Mouse (Mus musculus) spleen, adult 2 months (tissue): ENCODE results near the gene Csn3.

Experiments used
- CTCF ChIP-seq: fragments of 200-500 bp; IDR thresholded peaks from 2 replicates; pipeline ENCODE4 v1.5.1; 2011; ENCODE audit warnings: mild to moderate bottlenecking, inconsistent platforms; ENCODE audit not compliant: insufficient read depth, insufficient read length, insufficient replicate concordance; ENCODE audit errors: extremely low read depth
- POLR2A ChIP-seq: fragments of 200-500 bp; IDR thresholded peaks from 2 replicates; pipeline ENCODE4 v1.6.1; 2011; ENCODE audit warnings: low read depth, low read length, inconsistent platforms

DNA sequence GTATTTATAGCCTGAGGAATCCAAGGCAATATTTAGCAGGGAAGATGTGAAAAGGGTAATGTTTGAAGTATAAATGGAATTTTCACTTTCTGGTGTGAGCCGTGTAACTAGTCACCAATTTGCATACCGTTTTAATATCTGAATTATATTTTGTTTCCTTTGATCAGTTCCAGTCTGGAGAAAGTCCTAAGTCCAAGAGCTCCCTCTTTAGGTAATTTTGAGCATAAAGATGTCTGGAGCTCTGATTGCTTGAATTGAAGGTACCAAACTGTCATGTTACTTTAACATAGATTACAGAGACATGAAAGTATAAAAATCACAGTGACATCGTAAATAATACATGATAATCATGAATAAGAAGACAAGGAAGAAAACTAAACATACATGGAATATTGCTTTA, 15.4 kb downstream of the Csn3 start:
- TF ChIP-seq POLR2A (no peak), CTCF (no peak)
